Mouse (Mus musculus) ovary, postnatal 36 days (tissue): ENCODE data around the gene Grb2.

Experiments used
- DNase-seq: peaks from one replicate; pipeline ENCODE4 v3.0.0; 2022; ENCODE audit warnings: low spot score, mixed read lengths

Gene Grb2

GRCm38 (mm10) chr11:115708209-115708876, at the start of gene Grb2:
TSS of gene Grb2 (minus strand) at chr11:115708597.
- DNase-seq, result peak; percentile 99

GRCm38 (mm10) chr11:115753485-115753884, 45.1 kb upstream of the Grb2 start:
- no peak for DNase-seq

GRCm38 (mm10) chr11:115752653-115753052, 44.3 kb upstream of the Grb2 start:
- no peak for DNase-seq

GRCm38 (mm10) chr11:115751725-115752124, 43.3 kb upstream of the Grb2 start:
- DNase-seq, result no peak

- DNase-seq, result no peak
These were observed 41.4 kb upstream of the Grb2 start for GRCm38 (mm10) chr11:115749834-115750233.

- no peak for DNase-seq
These were observed 39.0 kb upstream of the Grb2 start for GRCm38 (mm10) chr11:115747351-115747750.

- no peak for DNase-seq
These were observed 38.4 kb upstream of the Grb2 start for GRCm38 (mm10) chr11:115746762-115747161.

- no peak for DNase-seq
These were observed 37.7 kb upstream of the Grb2 start for GRCm38 (mm10) chr11:115746109-115746508.

GRCm38 (mm10) chr11:115744385-115744784, 36.0 kb upstream of the Grb2 start:
- no peak for DNase-seq

- no peak for DNase-seq
These were observed 34.5 kb upstream of the Grb2 start for GRCm38 (mm10) chr11:115742926-115743325.

- no peak for DNase-seq
These were observed 32.7 kb upstream of the Grb2 start for GRCm38 (mm10) chr11:115741070-115741469.

GRCm38 (mm10) chr11:115738275-115738885, 30.0 kb upstream of the Grb2 start:
- no peak for DNase-seq

GRCm38 (mm10) chr11:115737608-115738208, 29.3 kb upstream of the Grb2 start:
- DNase-seq, result no peak

- DNase-seq, result peak; percentile 47
These were observed 25.8 kb upstream of the Grb2 start for GRCm38 (mm10) chr11:115734041-115734686.

GRCm38 (mm10) chr11:115723231-115723630, 14.8 kb upstream of the Grb2 start:
- DNase-seq, result no peak

GRCm38 (mm10) chr11:115722638-115723037, 14.2 kb upstream of the Grb2 start:
- DNase-seq, result peak; percentile 83

GRCm38 (mm10) chr11:115717660-115718390, 9.4 kb upstream of the Grb2 start:
- no peak for DNase-seq

GRCm38 (mm10) chr11:115716410-115717338, 8.3 kb upstream of the Grb2 start:
- no peak for DNase-seq

- peak; percentile 35 for DNase-seq
These were observed 6.1 kb upstream of the Grb2 start for GRCm38 (mm10) chr11:115714491-115714890.

- no peak for DNase-seq
These were observed 5.0 kb upstream of the Grb2 start for GRCm38 (mm10) chr11:115713447-115713846.

- no peak for DNase-seq
These were observed 4.4 kb upstream of the Grb2 start for GRCm38 (mm10) chr11:115712674-115713298.
